ENCODE assay signal across 8 mouse cellular contexts in genomic region chr17:46201151-46201550, GRCm38 (mm10). TPM values are rescaled to one million over a fixed set of nuclear protein-coding genes. Genes with fewer than 3 reads are reported as not detected.
DNase-seq lines count a peak whose midpoint lies in the region; ATAC-seq and TF ChIP-seq lines count a peak whose summit lies in the region.

No protein-coding gene starts in this region.

- WGBS in lung, adult 2 months: 29% methylated on average over 6 of the region's 6 CpGs
- WGBS in embryonic facial prominence, embryonic 12.5 days: 72% methylated on average over 6 of the region's 6 CpGs
- 44% methylated on average over 6 of the region's 6 CpGs for WGBS in intestine, postnatal 0 days

- no peak for ATAC-seq in embryonic facial prominence, embryonic 12.5 days (ENCODE audit: insufficient number of reproducible peaks, insufficient read depth, low FRiP score, low TSS enrichment)
- ATAC-seq in intestine, postnatal 0 days: no peak

- H3K4me3 ChIP-seq in lung, adult 2 months (replicated peaks; ENCODE audit: extremely low read depth, low read depth, low read length): no peak overlapping the region
- H3K4me3 ChIP-seq in embryonic facial prominence, embryonic 12.5 days: peak overlapping the region; percentile 88; the same call in 1 of the 2 replicates
- H3K4me3 ChIP-seq in intestine, postnatal 0 days (ENCODE audit: low read depth, low read length): 0 out of 2 replicates have a peak overlapping the region, but pooled peaks have one; percentile 98

- peak overlapping the region; percentile 88 for H3K4me2 ChIP-seq in embryonic facial prominence, embryonic 12.5 days (replicated peaks)
- peak overlapping the region; percentile 90 for H3K4me2 ChIP-seq in intestine, postnatal 0 days (replicated peaks; ENCODE audit: low read depth)

- intact Hi-C loops in gastrocnemius, postnatal 36 days (cut with DNase I): loop anchor here (5.0 kb wide), 1 partner anchor 46 kb away; the partner anchor contains the start of genes Polr1c and Yipf3

- no peak overlapping the region for H3K27ac ChIP-seq in embryonic facial prominence, embryonic 12.5 days
- H3K27ac ChIP-seq in intestine, postnatal 0 days (ENCODE audit: low read depth, low read length): no peak overlapping the region

- DNase-seq in lung, postnatal 10 days: peak; percentile 7
- DNase-seq in lung, adult 2 months: no peak
- DNase-seq in splenic B cell, adult 2 months (ENCODE audit: low read depth, low spot score): peak; percentile 9
- no peak for DNase-seq in thymus, postnatal 14 days
- no peak for DNase-seq in gastrocnemius, postnatal 36 days
- no peak for DNase-seq in thymus, postnatal 25 days

- no peak for TF ChIP-seq CTCF in lung, adult 2 months (IDR thresholded peaks at IDR 0.05; ENCODE audit: insufficient read depth, low read length)
- no peak for TF ChIP-seq CTCF in intestine, postnatal 0 days (IDR thresholded peaks at IDR 0.05; ENCODE audit: low read depth)

- H3K4me1 ChIP-seq in lung, adult 2 months (ENCODE audit: control insufficient read depth, insufficient read depth, low read length): peaks cover 2% of the 10 kb centered on the region; the same call in 1 of the 2 replicates
- peaks cover 22% of the 10 kb centered on the region for H3K4me1 ChIP-seq in embryonic facial prominence, embryonic 12.5 days
- H3K4me1 ChIP-seq in intestine, postnatal 0 days (replicated peaks; ENCODE audit: control insufficient read depth, insufficient read depth, low read length): no peaks in the 10 kb centered on the region; the same call in 1 of the 2 replicates

- H3K27me3 ChIP-seq in embryonic facial prominence, embryonic 12.5 days: no peaks in the 10 kb centered on the region
- H3K27me3 ChIP-seq in intestine, postnatal 0 days (replicated peaks; ENCODE audit: control insufficient read depth, insufficient read depth, low read length): no peaks in the 10 kb centered on the region
- no peaks in the 10 kb centered on the region for H3K27me3 ChIP-seq in splenic B cell, adult 2 months (ENCODE audit: control insufficient read depth, insufficient read depth, low read length, poor library complexity, severe bottlenecking)

- H3K36me3 ChIP-seq in embryonic facial prominence, embryonic 12.5 days: peaks cover 35% of the 10 kb centered on the region
- peaks cover 29% of the 10 kb centered on the region for H3K36me3 ChIP-seq in intestine, postnatal 0 days (ENCODE audit: control insufficient read depth, insufficient read depth)
- 0 out of 2 replicates have a peak, but pooled peaks cover 2% of the 10 kb centered on the region for H3K36me3 ChIP-seq in splenic B cell, adult 2 months (ENCODE audit: control insufficient read depth, insufficient read depth, low read length, poor library complexity, severe bottlenecking)

- peak overlapping the region; percentile 93; the same call in 1 of the 2 replicates for H3K9ac ChIP-seq in embryonic facial prominence, embryonic 12.5 days
- H3K9ac ChIP-seq in intestine, postnatal 0 days (ENCODE audit: low read depth, low read length): no peak overlapping the region

- no peaks in the 10 kb centered on the region for H3K9me3 ChIP-seq in embryonic facial prominence, embryonic 12.5 days
- no peaks in the 10 kb centered on the region for H3K9me3 ChIP-seq in intestine, postnatal 0 days (ENCODE audit: control insufficient read depth)

- TF ChIP-seq POLR2A in lung, adult 2 months (IDR thresholded peaks at IDR 0.05; ENCODE audit: borderline replicate concordance, extremely low read depth, low read depth, low read length): no peak

RNA-seq across cellular contexts. Expression of gene Polh, which starts 1.3 kb away (rescaled TPM):
- polyA plus RNA-seq in lung, adult 2 months (2012; rRNA removed): 3.4 and 4.2 TPM in 2 replicates
- polyA plus RNA-seq in embryonic facial prominence, embryonic 12.5 days (2016; fragmentation: Nextera tagmentation; extraction: Ambion mirVana): 16.3 and 16.6 TPM in 2 replicates
- 4.7 and 5.7 TPM in 2 replicates for polyA plus RNA-seq in intestine, postnatal 0 days (2015; fragmentation: Nextera tagmentation; extraction: Ambion mirVana)
- 10 to 100 TPM; 11.4 to 12.5 TPM for total RNA-seq in gastrocnemius, postnatal 36 days (2021)

RNA-seq across cellular contexts. Expression of gene Xpo5, which starts 1.4 kb away (rescaled TPM):
- 15.2 and 19.6 TPM in 2 replicates for polyA plus RNA-seq in lung, adult 2 months (2012; rRNA removed)
- polyA plus RNA-seq in embryonic facial prominence, embryonic 12.5 days (2016; fragmentation: Nextera tagmentation; extraction: Ambion mirVana): 56.3 and 57.3 TPM in 2 replicates
- 7.7 and 8.2 TPM in 2 replicates for polyA plus RNA-seq in intestine, postnatal 0 days (2015; fragmentation: Nextera tagmentation; extraction: Ambion mirVana)
- total RNA-seq in gastrocnemius, postnatal 36 days (2021): 1 to 10 TPM; 9.3 to 9.9 TPM

RNA-seq across cellular contexts. Expression of gene Gtpbp2, which starts 40.3 kb away (rescaled TPM):
- 134 and 161 TPM in 2 replicates for polyA plus RNA-seq in lung, adult 2 months (2012; rRNA removed)
- polyA plus RNA-seq in embryonic facial prominence, embryonic 12.5 days (2016; fragmentation: Nextera tagmentation; extraction: Ambion mirVana): 48.8 and 50.2 TPM in 2 replicates
- polyA plus RNA-seq in intestine, postnatal 0 days (2015; fragmentation: Nextera tagmentation; extraction: Ambion mirVana): 22.2 and 28.3 TPM in 2 replicates
- total RNA-seq in gastrocnemius, postnatal 36 days (2021): 10 to 100 TPM; 51.3 to 55.1 TPM

RNA-seq across cellular contexts. Expression of gene Polr1c, which starts 46.7 kb away (rescaled TPM):
- polyA plus RNA-seq in lung, adult 2 months (2012; rRNA removed): 35.9 and 39.5 TPM in 2 replicates
- polyA plus RNA-seq in embryonic facial prominence, embryonic 12.5 days (2016; fragmentation: Nextera tagmentation; extraction: Ambion mirVana): 100 and 102 TPM in 2 replicates
- 32.1 and 32.3 TPM in 2 replicates for polyA plus RNA-seq in intestine, postnatal 0 days (2015; fragmentation: Nextera tagmentation; extraction: Ambion mirVana)
- 10 to 100 TPM; 11.8 to 13.5 TPM for total RNA-seq in gastrocnemius, postnatal 36 days (2021)

RNA-seq across cellular contexts. Expression of gene Yipf3, which starts 46.7 kb away (rescaled TPM):
- 208 and 209 TPM in 2 replicates for polyA plus RNA-seq in lung, adult 2 months (2012; rRNA removed)
- polyA plus RNA-seq in embryonic facial prominence, embryonic 12.5 days (2016; fragmentation: Nextera tagmentation; extraction: Ambion mirVana): 82.5 and 86.2 TPM in 2 replicates
- polyA plus RNA-seq in intestine, postnatal 0 days (2015; fragmentation: Nextera tagmentation; extraction: Ambion mirVana): 111 and 119 TPM in 2 replicates
- 10 to 100 TPM; 48.7 to 58.4 TPM for total RNA-seq in gastrocnemius, postnatal 36 days (2021)

Comparison
In these comparisons a context has a peak if more than half of its experiments do, and no peak if none do; other contexts are left out.
1. DNase-seq: peak in lung, postnatal 10 days (single experiment) and splenic B cell, adult 2 months (single experiment); none in lung, adult 2 months (single experiment), thymus, postnatal 14 days (single experiment), gastrocnemius, postnatal 36 days (0 of 2) and thymus, postnatal 25 days (single experiment).